Mouse (Mus musculus) c-Kit-positive CD71-positive TER-119-negative erythroid progenitor cells, embryonic 14.5 days (primary cell): ENCODE results near the gene Smoc1.

Experiments used
- DNase-seq: peaks from one replicate; pipeline ENCODE4 v3.0.0-alpha.2; 2013; ENCODE audit warnings: low read depth

The Smoc1 gene

DNA sequence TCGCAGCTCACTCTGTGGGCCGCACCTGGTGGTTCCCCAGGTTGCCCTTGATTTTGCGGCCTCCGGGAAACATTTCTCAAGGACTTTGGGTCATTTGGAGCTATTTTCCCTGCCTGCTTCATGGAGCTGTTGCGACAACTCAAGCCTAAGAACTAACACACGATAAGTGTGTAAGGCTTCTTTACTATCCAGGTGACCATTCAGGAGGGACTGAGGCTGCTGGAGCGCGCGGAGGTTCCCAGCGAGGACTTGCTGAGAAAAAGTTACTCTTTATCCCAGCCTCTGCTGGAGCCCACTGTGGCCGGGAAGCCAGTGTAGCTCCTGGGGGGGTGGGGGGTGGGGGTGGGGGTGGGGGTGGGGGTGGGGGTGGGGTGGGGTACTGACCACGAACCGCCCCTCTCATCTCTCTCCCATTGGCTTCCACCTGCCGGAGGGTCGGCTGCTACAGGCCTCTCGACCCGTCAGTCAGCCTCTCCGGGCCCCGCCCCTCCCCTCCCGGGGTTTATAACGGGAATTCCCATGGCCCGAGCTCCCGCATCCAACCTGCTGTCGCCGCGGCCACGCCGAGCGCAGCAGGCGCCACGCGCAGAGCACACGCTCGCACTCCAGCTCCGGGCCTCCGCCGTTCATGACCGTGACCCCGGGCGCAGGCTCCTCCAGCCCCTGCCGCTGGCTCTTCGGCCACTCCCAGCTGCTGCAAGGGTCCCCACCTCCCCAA is at the start of gene Smoc1:
Smoc1 (plus strand) TSS at position 532 of the 718 bp plus-strand sequence.
- DNase-seq, result no peak

DNA sequence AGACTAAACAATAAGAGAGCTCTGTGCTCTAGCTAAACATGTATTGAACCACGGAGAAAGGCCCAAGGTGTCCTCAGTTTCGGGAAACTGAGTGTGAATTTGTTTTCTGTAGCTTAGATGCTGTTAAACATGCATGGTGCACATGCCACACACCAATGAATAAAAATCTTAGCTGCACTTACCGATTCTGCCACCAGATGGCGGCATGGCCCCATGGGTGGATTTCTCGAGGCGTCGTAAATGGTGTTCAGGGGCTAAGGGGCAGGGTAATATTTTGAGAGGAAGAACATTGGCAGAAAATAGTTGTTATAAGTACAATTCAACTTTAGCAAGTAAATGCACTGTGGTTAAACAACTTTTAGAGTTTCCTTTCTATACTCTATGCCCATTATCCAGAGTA is 44.3 kb upstream of the Smoc1 start:
- peak; percentile 34 for DNase-seq

GRCm38 (mm10) chr12:80983695-80984094 is 42.9 kb upstream of the Smoc1 start:
- no peak for DNase-seq

DNA sequence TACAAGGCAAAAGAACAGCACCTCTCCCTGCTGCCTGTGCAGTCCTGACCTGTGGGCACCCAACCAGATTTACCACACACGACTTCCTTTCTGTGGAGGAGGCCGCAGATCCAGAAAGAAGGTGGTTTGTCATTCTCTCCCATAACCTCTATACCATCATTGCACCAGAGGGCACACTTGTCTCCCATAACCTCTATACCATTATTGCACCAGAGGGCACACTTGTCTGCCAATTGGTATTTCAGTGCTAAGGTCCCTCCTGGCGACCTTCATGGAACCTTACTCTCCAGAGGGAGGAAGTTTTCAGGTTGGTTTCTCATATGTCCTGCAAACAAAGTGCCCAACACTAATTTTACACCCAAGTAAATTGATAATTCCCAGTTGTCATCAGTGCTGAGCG is 40.0 kb upstream of the Smoc1 start:
- no peak for DNase-seq

DNA sequence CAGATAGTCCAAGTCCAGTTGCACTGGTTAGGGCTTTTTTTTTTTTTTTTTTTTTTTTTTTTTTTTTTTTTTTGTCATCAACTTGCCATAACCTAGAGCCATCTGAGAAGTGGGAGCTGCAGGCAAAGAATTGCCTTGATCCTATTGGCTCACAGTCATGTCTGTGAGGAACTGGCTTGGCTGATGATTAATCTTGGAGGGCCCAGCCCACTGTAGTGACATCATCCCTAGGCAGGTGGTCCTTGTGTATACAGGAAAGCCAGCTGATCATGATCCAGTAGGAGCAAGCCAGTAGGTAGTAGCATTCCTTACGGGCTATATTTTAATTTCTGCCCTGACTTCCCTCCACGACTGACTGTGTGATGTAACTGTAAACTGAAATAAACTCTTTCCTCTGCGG is 38.3 kb upstream of the Smoc1 start:
- DNase-seq, result no peak

- no peak for DNase-seq
Measured at GRCm38 (mm10) chr12:80990901-80991445, 35.6 kb upstream of the Smoc1 start.

GRCm38 (mm10) chr12:80991806-80992205 is 34.8 kb upstream of the Smoc1 start:
- no peak for DNase-seq

- no peak for DNase-seq
Measured at GRCm38 (mm10) chr12:80992540-80993122, 34.0 kb upstream of the Smoc1 start.

DNA sequence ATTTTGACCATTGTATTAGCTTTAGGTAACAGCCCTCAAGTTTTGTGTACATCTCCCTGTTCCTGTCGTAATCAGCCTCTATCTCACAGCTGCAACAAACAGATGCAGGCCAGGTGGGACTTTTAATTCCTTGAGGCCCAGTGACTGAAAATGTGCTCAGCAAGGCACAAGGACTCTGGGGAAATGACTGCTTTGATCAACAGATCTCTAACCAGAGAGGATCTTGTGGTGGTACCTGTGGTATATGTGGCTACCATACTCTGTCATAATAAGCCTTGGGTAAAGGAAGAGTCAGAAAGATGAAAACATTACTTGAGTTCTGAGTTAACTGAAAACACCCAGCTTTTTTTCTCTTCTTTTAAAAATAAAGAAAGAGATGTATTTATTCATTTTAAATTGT is 32.8 kb upstream of the Smoc1 start:
- DNase-seq, result no peak

GRCm38 (mm10) chr12:80995326-80995725 is 31.3 kb upstream of the Smoc1 start:
- no peak for DNase-seq

DNA sequence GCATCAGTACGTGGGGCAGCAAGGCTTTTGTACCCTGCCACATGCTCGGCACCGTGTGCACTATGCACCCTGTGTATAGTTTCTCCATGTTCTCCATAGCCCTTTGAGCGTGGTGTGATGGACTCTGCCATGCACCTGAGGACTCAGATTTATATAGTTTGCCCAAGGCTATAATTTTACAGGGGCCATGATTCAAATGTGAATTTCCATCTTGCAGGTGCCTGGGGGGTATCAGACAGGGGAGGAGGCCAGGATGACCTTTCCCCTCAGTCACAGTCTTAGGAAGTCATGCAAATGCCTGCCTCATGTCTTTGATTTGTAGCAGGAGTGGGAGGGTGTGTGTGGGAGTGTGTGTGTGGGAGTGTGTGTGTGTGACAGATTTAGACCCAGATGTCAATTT is 29.0 kb upstream of the Smoc1 start:
- DNase-seq, result no peak

DNA sequence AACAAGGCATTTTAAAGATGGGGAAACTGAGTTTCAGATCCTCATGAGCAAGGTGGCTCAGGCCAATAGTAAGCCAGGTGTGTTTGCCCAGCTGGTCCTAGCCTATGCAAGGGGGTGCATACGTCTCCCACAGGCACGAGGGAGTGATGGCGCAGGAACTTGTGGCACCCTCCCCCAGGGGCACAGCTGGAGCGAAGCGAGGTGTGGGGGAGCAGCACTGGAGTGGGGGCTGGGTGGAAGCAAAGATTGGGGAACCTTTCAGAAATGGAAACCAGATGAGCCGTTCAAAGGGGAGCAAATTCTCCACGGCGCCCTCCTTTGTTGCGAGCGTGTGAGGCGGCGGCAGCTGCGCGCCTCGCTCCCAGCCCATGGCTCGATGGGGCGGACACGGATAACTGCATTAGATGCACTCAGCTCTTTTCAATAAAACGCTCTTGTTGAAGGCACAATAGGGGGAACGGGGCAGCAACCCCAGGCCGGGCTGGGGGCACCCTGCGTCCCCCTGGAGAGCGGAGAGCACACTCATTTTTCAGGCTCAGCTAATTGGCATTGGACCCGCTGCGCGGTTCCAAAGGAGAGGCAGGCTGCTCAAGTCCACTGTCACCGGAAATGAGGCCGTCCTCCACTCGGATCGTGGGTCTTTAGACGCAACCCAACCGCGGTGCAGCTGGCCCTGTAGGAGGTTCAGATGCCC is 27.9 kb upstream of the Smoc1 start:
- no peak for DNase-seq

DNA sequence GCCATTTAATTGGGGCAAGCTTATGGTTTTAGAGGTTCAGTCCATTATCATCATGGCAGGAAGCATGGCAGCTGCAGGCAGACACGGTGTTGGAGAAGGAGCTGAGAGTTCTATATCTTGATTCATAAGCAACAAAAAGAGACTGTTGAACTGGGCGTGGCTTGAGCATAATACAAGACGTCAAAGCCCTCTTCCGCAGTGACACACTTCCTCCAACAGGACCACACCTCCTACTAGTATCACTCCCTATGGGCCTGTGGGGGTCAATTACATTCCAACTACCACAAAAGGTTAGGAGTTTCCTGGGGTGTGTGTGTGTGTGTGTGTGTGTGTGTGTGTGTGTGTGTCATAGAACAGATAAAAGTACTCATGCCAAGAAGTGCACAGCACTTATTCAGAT is 25.7 kb upstream of the Smoc1 start:
- no peak for DNase-seq

GRCm38 (mm10) chr12:81002841-81003635 is 23.6 kb upstream of the Smoc1 start:
- no peak for DNase-seq

DNA sequence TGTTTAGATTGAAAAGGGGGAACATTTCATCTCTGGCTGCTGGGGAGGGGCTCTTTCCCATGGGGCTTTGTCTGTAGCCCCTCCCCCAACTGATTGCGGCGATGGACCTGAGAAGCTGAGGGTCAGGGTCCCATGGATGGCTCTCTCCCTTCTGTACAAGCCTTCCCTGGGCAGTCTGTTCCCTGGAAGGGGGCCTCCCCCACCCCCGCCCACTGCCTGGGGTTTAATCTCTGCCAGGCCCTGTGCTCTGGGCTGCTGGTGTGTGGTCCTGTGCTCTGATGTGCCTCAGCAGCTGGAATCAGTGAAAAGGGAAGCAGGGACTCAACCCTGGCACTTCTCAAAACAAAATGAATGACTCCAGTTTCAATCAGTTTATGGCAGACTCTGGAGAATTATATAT is 16.8 kb upstream of the Smoc1 start:
- DNase-seq, result no peak

DNA sequence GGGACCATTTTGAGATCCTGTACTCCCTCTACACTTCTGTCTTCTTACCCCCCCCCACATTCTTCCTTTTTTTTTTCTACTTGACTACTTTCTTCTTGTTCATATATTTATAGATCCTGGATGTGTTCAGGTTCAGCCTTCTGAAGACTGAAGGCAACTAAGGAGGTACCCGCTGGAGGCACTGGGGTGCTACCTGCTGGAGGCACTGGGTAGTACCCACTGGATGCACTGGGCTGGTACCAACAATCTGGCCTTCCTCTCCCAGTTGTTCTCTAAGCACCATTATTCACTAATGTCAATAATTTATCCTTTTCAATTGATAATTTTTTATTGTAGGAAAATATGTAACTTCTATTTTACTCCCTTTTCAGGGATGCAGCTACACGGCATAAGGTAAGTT is 14.6 kb upstream of the Smoc1 start:
- no peak for DNase-seq

DNA sequence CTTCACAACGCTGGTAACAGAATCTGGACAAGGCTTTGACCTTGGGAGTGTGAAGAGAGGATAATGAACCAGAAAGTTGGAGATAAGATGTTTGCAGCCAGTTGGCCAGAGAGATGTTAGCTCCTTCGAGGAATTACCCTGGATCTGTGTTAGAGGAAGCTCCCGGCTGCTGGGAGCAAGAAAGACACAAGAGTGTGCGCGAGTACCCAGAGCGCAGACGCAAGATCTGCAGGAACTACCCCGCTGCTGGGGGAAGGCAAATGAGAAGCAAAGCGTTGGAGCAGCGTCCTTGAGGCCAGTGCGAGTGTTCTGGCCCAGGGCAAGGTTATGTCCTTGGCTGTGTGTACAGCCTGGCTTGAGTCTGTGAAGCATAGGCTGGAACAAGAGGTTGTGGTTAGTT is 13.1 kb upstream of the Smoc1 start:
- DNase-seq, result no peak

DNA sequence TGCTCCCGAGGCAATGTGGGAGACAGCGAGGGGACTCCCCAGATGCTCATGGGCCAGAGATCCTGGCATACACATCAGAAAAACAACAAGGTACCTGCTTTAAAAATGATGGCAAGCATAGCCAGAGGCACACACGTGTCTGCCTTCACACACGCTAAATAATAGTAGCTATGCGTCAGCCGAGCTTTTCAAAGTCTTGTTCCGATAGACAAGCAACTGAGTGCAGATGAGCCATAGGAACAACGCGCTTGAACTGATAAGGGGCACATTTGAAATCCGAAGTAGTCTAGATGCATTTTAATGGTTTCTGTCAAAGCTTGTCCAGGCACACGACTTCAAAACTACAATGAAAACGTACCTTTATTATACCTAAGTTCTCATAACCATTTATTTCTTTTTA is 9.0 kb upstream of the Smoc1 start:
- no peak for DNase-seq

DNA sequence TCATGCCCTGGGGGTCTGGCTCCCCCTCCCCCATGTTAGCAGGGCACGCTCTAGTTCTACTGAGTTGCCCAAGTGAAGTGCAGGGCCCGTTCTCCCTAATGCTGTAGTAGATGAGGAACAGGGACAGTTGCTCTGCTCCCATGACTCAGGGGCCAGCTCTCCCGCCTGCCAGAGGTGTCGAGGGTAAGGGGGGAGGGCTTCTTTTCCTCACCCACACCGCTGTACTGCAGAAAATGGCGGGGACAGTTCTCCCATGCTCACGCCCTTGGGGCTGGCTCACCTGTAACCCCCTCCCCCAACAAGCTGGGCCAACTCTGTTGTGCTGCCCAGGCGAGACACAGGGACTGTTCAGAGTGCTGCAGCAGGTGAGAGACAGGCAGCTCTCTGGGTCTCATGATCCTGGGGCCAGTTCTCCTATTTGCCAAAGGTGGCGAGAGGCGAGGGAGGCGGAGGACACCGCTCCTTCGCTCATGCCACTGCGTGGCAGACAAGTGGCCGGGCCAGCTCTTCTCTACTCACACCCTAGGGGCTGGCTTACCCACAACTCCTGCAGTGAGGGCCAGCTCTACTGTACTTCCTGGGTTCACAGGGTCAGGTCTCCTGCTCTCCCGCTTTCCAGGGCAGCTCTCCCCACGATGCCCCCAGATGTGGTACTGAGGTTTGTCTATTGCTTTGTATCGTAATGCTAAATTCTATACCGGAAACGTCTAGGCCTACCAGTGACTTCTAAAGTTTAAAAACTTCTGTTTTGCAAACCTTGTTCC is 7.9 kb upstream of the Smoc1 start:
- DNase-seq, result no peak

DNA sequence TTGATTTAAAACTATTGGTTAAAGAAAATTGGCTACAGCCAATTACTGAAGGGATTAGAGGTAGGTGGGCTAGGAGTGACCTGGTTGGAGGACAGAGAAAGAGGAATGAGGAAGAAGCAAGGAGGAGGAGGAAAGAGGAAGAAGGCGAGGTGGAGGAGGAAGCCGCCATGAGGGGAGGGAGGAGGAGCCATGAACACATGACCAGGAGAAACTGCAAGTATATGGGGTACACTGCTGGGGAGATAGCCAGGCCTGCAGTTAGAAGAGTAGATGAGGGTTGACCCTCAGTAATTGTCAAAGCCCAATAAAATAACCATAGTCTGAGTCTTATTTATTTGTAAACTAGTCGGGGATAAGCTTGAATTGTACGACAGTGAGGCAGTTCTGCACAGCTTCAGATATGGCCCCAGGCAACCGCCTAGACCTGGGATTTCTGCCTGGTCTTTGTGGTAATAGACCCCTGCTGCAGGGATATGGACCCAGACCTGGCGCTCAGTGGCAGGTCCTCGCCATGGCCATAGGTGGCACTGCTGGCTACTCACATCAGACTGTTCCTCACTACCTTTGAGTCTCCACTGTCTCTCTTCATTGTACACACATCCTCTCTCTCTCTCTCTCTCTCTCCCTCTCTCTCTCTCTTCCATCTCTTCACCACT is 7.2 kb upstream of the Smoc1 start:
- DNase-seq, result no peak

DNA sequence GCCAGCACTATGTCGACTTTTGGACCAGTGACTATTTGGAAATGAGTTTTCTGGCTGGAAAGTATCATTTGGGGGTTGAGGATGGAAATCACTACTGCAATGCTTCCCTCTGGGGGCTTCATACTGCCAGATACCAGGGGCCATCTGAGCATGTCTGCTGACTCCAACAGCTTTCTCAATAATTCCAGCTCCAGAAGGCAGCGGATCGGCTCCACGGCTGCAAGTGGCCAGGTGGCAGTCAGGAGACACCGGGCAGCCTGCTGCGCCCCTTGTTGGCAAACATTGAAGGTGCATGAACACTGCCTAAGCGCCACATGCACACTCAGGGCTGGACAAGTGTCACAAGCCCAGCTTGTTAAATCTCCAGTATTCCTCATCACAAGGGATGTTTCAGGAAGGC is 2.2 kb upstream of the Smoc1 start:
- no peak for DNase-seq
